ENCODE assay signal across 22 mouse cellular contexts in genomic region chr14:103920169-103920568, GRCm38 (mm10).
DNase-seq lines count a peak whose midpoint lies in the region; ATAC-seq and TF ChIP-seq lines count a peak whose summit lies in the region.
"Had no signal": no experiment of that assay in that cellular context is flagged by ENCODE, and none has a peak within 500 bp of the region (broad histone marks: within the 10 kb centered on the region; RNA-seq: fewer than 3 reads in every experiment).

No protein-coding gene starts in this region.

- DNase-seq in heart, postnatal 14 days, result no peak
- DNase-seq in lung, postnatal 0 days (ENCODE audit: low spot score), result peak; percentile 54
- DNase-seq in lung, postnatal 10 days, result no peak
- DNase-seq in adrenal gland, adult 2 months, result no peak
- no peak for DNase-seq in retina, postnatal 1 day
- DNase-seq: adrenal gland, postnatal 36 days; cerebellum, postnatal 25 days; gastrocnemius, postnatal 36 days; kidney, adult 9 months; right cerebral cortex, postnatal 25 days; thymus, postnatal 36 days had no signal

- TF ChIP-seq CTCF in lung, postnatal 0 days (IDR thresholded peaks at IDR 0.05), result no peak

- no peak overlapping the region for H3K9ac ChIP-seq in heart, embryonic 13.5 days
- no peak overlapping the region for H3K9ac ChIP-seq in lung, postnatal 0 days (replicated peaks; ENCODE audit: low read depth)
- no peak overlapping the region for H3K9ac ChIP-seq in heart, embryonic 14.5 days (ENCODE audit: low read length)
- H3K9ac ChIP-seq: forebrain, embryonic 12.5 days; hindbrain, embryonic 13.5 days; liver, embryonic 14.5 days; neural tube, embryonic 13.5 days had no signal

- no peaks in the 10 kb centered on the region for H3K36me3 ChIP-seq in heart, embryonic 13.5 days
- H3K36me3 ChIP-seq in lung, postnatal 0 days (ENCODE audit: insufficient read depth, low read length), result no peaks in the 10 kb centered on the region
- H3K36me3 ChIP-seq in heart, embryonic 14.5 days (ENCODE audit: control insufficient read depth, insufficient read depth, low read length), result no peaks in the 10 kb centered on the region
- H3K36me3 ChIP-seq: forebrain, embryonic 12.5 days; hindbrain, embryonic 13.5 days; limb, embryonic 10.5 days; neural tube, embryonic 13.5 days had no signal

- no peak for ATAC-seq in heart, embryonic 13.5 days (ENCODE audit: extremely low read depth, insufficient number of reproducible peaks, low FRiP score, low TSS enrichment)
- peak; percentile 55 for ATAC-seq in lung, postnatal 0 days
- ATAC-seq in heart, embryonic 14.5 days (ENCODE audit: insufficient number of reproducible peaks, insufficient read depth, low FRiP score, low read depth), result no peak
- peak; percentile 97 for ATAC-seq in megakaryocyte progenitor cell, adult 5-6 weeks (replicated peaks; ENCODE audit: poor library complexity)
- ATAC-seq: activated CD4-positive, CD25-positive, alpha-beta regulatory T cell, adult 4 months; Patski had no signal

- no peaks in the 10 kb centered on the region for H3K27me3 ChIP-seq in heart, embryonic 13.5 days (replicated peaks)
- H3K27me3 ChIP-seq in lung, postnatal 0 days (replicated peaks; ENCODE audit: insufficient read depth, low read length), result no peaks in the 10 kb centered on the region
- H3K27me3 ChIP-seq in heart, embryonic 14.5 days (ENCODE audit: control insufficient read depth, insufficient read depth, low read length), result no peaks in the 10 kb centered on the region
- H3K27me3 ChIP-seq: forebrain, embryonic 12.5 days; hindbrain, embryonic 13.5 days; neural tube, embryonic 13.5 days; Patski had no signal

- no peak overlapping the region for H3K4me2 ChIP-seq in heart, embryonic 13.5 days
- no peak overlapping the region for H3K4me2 ChIP-seq in lung, postnatal 0 days (replicated peaks; ENCODE audit: low read depth, low read length)
- no peak overlapping the region for H3K4me2 ChIP-seq in heart, embryonic 14.5 days (ENCODE audit: low read length)
- H3K4me2 ChIP-seq: forebrain, embryonic 12.5 days; hindbrain, embryonic 13.5 days; midbrain, embryonic 11.5 days; neural tube, embryonic 13.5 days had no signal

- intact Hi-C loops in heart, postnatal 14 days (cut with DNase I), result no loop called here

- H3K4me3 ChIP-seq in heart, embryonic 13.5 days, result no peak overlapping the region
- no peak overlapping the region for H3K4me3 ChIP-seq in lung, postnatal 0 days (ENCODE audit: low read depth, low read length)
- H3K4me3 ChIP-seq in heart, embryonic 14.5 days (ENCODE audit: control insufficient read depth in 1 of 2, insufficient read depth in 1 of 2, low read depth in 1 of 2, low read length in 2 of 2), result no peak overlapping the region
- H3K4me3 ChIP-seq: forebrain, embryonic 12.5 days; hindbrain, embryonic 13.5 days; limb, embryonic 10.5 days; neural tube, embryonic 13.5 days had no signal

- peaks cover 16% of the 10 kb centered on the region for H3K4me1 ChIP-seq in heart, embryonic 13.5 days
- no peaks in the 10 kb centered on the region for H3K4me1 ChIP-seq in lung, postnatal 0 days (ENCODE audit: insufficient read depth, low read depth, low read length)
- peaks cover 0 to 7% of the 10 kb centered on the region in 2 experiments; a peak in 1 of 4 replicates for H3K4me1 ChIP-seq in heart, embryonic 14.5 days (ENCODE audit: control insufficient read depth in 2 of 2, insufficient read depth in 2 of 2, low read length in 2 of 2)
- H3K4me1 ChIP-seq: forebrain, embryonic 12.5 days; hindbrain, embryonic 13.5 days; limb, embryonic 10.5 days; neural tube, embryonic 13.5 days had no signal

- no peaks in the 10 kb centered on the region for H3K9me3 ChIP-seq in heart, embryonic 13.5 days
- no peaks in the 10 kb centered on the region for H3K9me3 ChIP-seq in lung, postnatal 0 days (ENCODE audit: low read length)
- H3K9me3 ChIP-seq in heart, embryonic 14.5 days (ENCODE audit: control insufficient read depth, low read length), result no peaks in the 10 kb centered on the region
- H3K9me3 ChIP-seq: forebrain, embryonic 12.5 days; hindbrain, embryonic 13.5 days; limb, embryonic 10.5 days; neural tube, embryonic 13.5 days had no signal

- peak; percentile 41 for TF ChIP-seq EP300 in lung, postnatal 0 days (IDR thresholded peaks at IDR 0.05)

- H3K27ac ChIP-seq in heart, embryonic 13.5 days (replicated peaks), result peak overlapping the region; percentile 56
- peak overlapping the region; percentile 51; the same call in 1 of the 2 replicates for H3K27ac ChIP-seq in lung, postnatal 0 days (ENCODE audit: low read length)
- peak overlapping the region; percentile 26 to 54 for H3K27ac ChIP-seq in heart, embryonic 14.5 days (replicated peaks in 1 of 2; ENCODE audit: control insufficient read depth in 1 of 2, insufficient read depth in 1 of 2, low read depth in 2 of 2, low read length in 2 of 2)
- H3K27ac ChIP-seq: forebrain, embryonic 12.5 days; hindbrain, embryonic 13.5 days; limb, embryonic 10.5 days; liver, embryonic 14.5 days; neural tube, embryonic 13.5 days had no signal

- 52% methylated on average over 5 of the region's 5 CpGs for WGBS in heart, embryonic 13.5 days
- 40% methylated on average over 5 of the region's 5 CpGs for WGBS in lung, postnatal 0 days
- WGBS in heart, embryonic 14.5 days, result 56% methylated on average over 5 of the region's 5 CpGs

Comparison
In these comparisons a context has a peak if more than half of its experiments do, and no peak if none do; other contexts are left out.
1. ATAC-seq: peak in lung, postnatal 0 days (single experiment) and megakaryocyte progenitor cell, adult 5-6 weeks (single experiment); none in heart, embryonic 13.5 days (single experiment) and heart, embryonic 14.5 days (single experiment).
2. Peak in every context shown above with its lines, with median percentiles within 50 percentile points of each other: H3K27ac ChIP-seq.